Mouse (Mus musculus) spleen, embryonic (tissue): ENCODE results near the gene Asic2.

Experiments used
- CTCF ChIA-PET: fragments of 350-600 bp; sonication (Branson Sonifier 250); formaldehyde crosslinking; loops from one replicate; lab custom pipeline; 2022; lab: Charles Lee

Gene Asic2

GRCm38 (mm10) chr11:81750016-81750415, 218.2 kb downstream of the Asic2 start:
- CTCF ChIA-PET: no interaction called here

- CTCF ChIA-PET: no interaction called here
These were observed 229.3 kb downstream of the Asic2 start for GRCm38 (mm10) chr11:81738995-81739394.

- CTCF ChIA-PET: no interaction called here
These were observed 230.5 kb downstream of the Asic2 start for GRCm38 (mm10) chr11:81737777-81738176.

GRCm38 (mm10) chr11:81722071-81722470, 246.2 kb downstream of the Asic2 start:
- CTCF ChIA-PET: no interaction called here

- CTCF ChIA-PET: no interaction called here
These were observed 253.5 kb downstream of the Asic2 start for GRCm38 (mm10) chr11:81714801-81715200.

- CTCF ChIA-PET: no interaction called here
These were observed 261.3 kb downstream of the Asic2 start for GRCm38 (mm10) chr11:81706996-81707395.

- CTCF ChIA-PET: no interaction called here
These were observed 270.2 kb downstream of the Asic2 start for GRCm38 (mm10) chr11:81698008-81698407.

GRCm38 (mm10) chr11:81695501-81695900, 272.8 kb downstream of the Asic2 start:
- CTCF ChIA-PET: no interaction called here

GRCm38 (mm10) chr11:81680511-81680910, 287.7 kb downstream of the Asic2 start:
- CTCF ChIA-PET: no interaction called here

- CTCF ChIA-PET: no interaction called here
These were observed 296.5 kb downstream of the Asic2 start for GRCm38 (mm10) chr11:81671724-81672123.

GRCm38 (mm10) chr11:81670436-81670835, 297.8 kb downstream of the Asic2 start:
- CTCF ChIA-PET: interaction anchor here (0.7 kb wide), 1 partner anchor 302 kb away, joined by 6 read pairs; no protein-coding TSS in a partner anchor

- CTCF ChIA-PET: no interaction called here
These were observed 309.4 kb downstream of the Asic2 start for GRCm38 (mm10) chr11:81658850-81659249.

GRCm38 (mm10) chr11:81657121-81657520, 311.1 kb downstream of the Asic2 start:
- CTCF ChIA-PET: no interaction called here

GRCm38 (mm10) chr11:81647828-81648227, 320.4 kb downstream of the Asic2 start:
- CTCF ChIA-PET: no interaction called here

GRCm38 (mm10) chr11:81645549-81645948, 322.7 kb downstream of the Asic2 start:
- CTCF ChIA-PET: no interaction called here

GRCm38 (mm10) chr11:81636356-81636755, 331.9 kb downstream of the Asic2 start:
- CTCF ChIA-PET: no interaction called here

- CTCF ChIA-PET: no interaction called here
These were observed 333.6 kb downstream of the Asic2 start for GRCm38 (mm10) chr11:81634360-81635350.

- CTCF ChIA-PET: no interaction called here
These were observed 343.1 kb downstream of the Asic2 start for GRCm38 (mm10) chr11:81625199-81625598.

GRCm38 (mm10) chr11:81620516-81620915, 347.7 kb downstream of the Asic2 start:
- CTCF ChIA-PET: no interaction called here

GRCm38 (mm10) chr11:81616437-81616836, 351.8 kb downstream of the Asic2 start:
- CTCF ChIA-PET: no interaction called here

- CTCF ChIA-PET: interaction anchor here (0.7 kb wide), 1 partner anchor 25 kb away, joined by 3 read pairs; no protein-coding TSS in a partner anchor
These were observed 354.2 kb downstream of the Asic2 start for GRCm38 (mm10) chr11:81613869-81614620.

GRCm38 (mm10) chr11:81612798-81613540, 355.3 kb downstream of the Asic2 start:
- CTCF ChIA-PET: no interaction called here
